8 mouse cellular contexts compared by ENCODE assay signal in genomic region chr15:79440651-79441330, GRCm38 (mm10). TPM values are rescaled to one million over a fixed set of nuclear protein-coding genes. Genes with fewer than 3 reads are reported as not detected.
A peak's percentile ranks its signal among the peaks of the same experiment; 100 is the strongest.
DNase-seq lines count a peak whose midpoint lies in the region; ATAC-seq and TF ChIP-seq lines count a peak whose summit lies in the region.

No protein-coding gene starts in this region.

- H3K4me1 ChIP-seq in embryonic facial prominence, embryonic 12.5 days, result peaks cover 48% of the 10 kb centered on the region
- H3K4me1 ChIP-seq in hindbrain, postnatal 0 days (ENCODE audit: insufficient read depth, low read length), result peaks cover 45% of the 10 kb centered on the region
- peaks cover 23% of the 10 kb centered on the region for H3K4me1 ChIP-seq in midbrain, postnatal 0 days (ENCODE audit: insufficient read depth, low read length)

- H3K9me3 ChIP-seq in embryonic facial prominence, embryonic 12.5 days, result no peaks in the 10 kb centered on the region
- H3K9me3 ChIP-seq in hindbrain, postnatal 0 days (ENCODE audit: low read length), result no peaks in the 10 kb centered on the region
- no peaks in the 10 kb centered on the region for H3K9me3 ChIP-seq in midbrain, postnatal 0 days (ENCODE audit: low read length)

- WGBS in embryonic facial prominence, embryonic 12.5 days, result 17% methylated on average over 11 of the region's 11 CpGs
- WGBS in hindbrain, postnatal 0 days, result 7% methylated on average over 11 of the region's 11 CpGs
- WGBS in midbrain, postnatal 0 days, result 14% methylated on average over 11 of the region's 11 CpGs

- H3K27me3 ChIP-seq in embryonic facial prominence, embryonic 12.5 days, result no peaks in the 10 kb centered on the region; the same call in 1 of the 2 replicates
- H3K27me3 ChIP-seq in hindbrain, postnatal 0 days (ENCODE audit: insufficient read depth, low read length), result no peaks in the 10 kb centered on the region
- no peaks in the 10 kb centered on the region for H3K27me3 ChIP-seq in midbrain, postnatal 0 days (ENCODE audit: insufficient read depth, low read length)

- no peak for TF ChIP-seq CTCF in layer of hippocampus, adult 2 months (conservative IDR thresholded peaks at IDR 0.05)
- TF ChIP-seq CTCF in hindbrain, postnatal 0 days (IDR thresholded peaks at IDR 0.05; ENCODE audit: low read depth), result no peak
- TF ChIP-seq CTCF in midbrain, postnatal 0 days (IDR thresholded peaks at IDR 0.05), result no peak

- peak overlapping the region; percentile 72 for H3K4me3 ChIP-seq in layer of hippocampus, adult 2 months
- H3K4me3 ChIP-seq in embryonic facial prominence, embryonic 12.5 days, result peak overlapping the region; percentile 89
- H3K4me3 ChIP-seq in hindbrain, postnatal 0 days (ENCODE audit: low read length), result peak overlapping the region; percentile 96
- peak overlapping the region; percentile 93 for H3K4me3 ChIP-seq in midbrain, postnatal 0 days (ENCODE audit: low read depth, low read length)

- no peak for ATAC-seq in embryonic facial prominence, embryonic 12.5 days (ENCODE audit: insufficient number of reproducible peaks, insufficient read depth, low FRiP score, low TSS enrichment)
- ATAC-seq in hindbrain, postnatal 0 days, result 0 out of 2 replicates have a peak, but pooled peaks have one; percentile 18
- ATAC-seq in midbrain, postnatal 0 days (ENCODE audit: low FRiP score), result peak; percentile 45; the same call in 1 of the 2 replicates
- ATAC-seq in activated CD4-positive, CD25-positive, alpha-beta regulatory T cell, adult 4 months, result no peak

- peak overlapping the region; percentile 99 for H3K9ac ChIP-seq in embryonic facial prominence, embryonic 12.5 days
- peak overlapping the region; percentile 99 for H3K9ac ChIP-seq in hindbrain, postnatal 0 days (replicated peaks; ENCODE audit: low read length)
- H3K9ac ChIP-seq in midbrain, postnatal 0 days (replicated peaks; ENCODE audit: low read length, poor library complexity, severe bottlenecking), result peak overlapping the region; percentile 98

- intact Hi-C loops in left cerebral cortex, postnatal 25 days (cut with DNase I), result loop anchor here (2.0 kb wide), 1 partner anchor 38 kb away; the partner anchor contains the start of gene Tmem184b

- H3K36me3 ChIP-seq in embryonic facial prominence, embryonic 12.5 days, result peaks cover 31% of the 10 kb centered on the region
- peaks cover 6% of the 10 kb centered on the region; the same call in 1 of the 2 replicates for H3K36me3 ChIP-seq in hindbrain, postnatal 0 days (ENCODE audit: insufficient read depth, low read length)
- H3K36me3 ChIP-seq in midbrain, postnatal 0 days (ENCODE audit: insufficient read depth, low read length), result peaks cover 11% of the 10 kb centered on the region

- peak overlapping the region; percentile 95 for H3K4me2 ChIP-seq in embryonic facial prominence, embryonic 12.5 days (replicated peaks)
- H3K4me2 ChIP-seq in hindbrain, postnatal 0 days (ENCODE audit: low read depth, low read length), result peak overlapping the region; percentile 98
- peak overlapping the region; percentile 98 for H3K4me2 ChIP-seq in midbrain, postnatal 0 days (ENCODE audit: low read depth, low read length, poor library complexity, severe bottlenecking)

- peak overlapping the region; percentile 97 for H3K27ac ChIP-seq in layer of hippocampus, adult 2 months
- H3K27ac ChIP-seq in embryonic facial prominence, embryonic 12.5 days, result peak overlapping the region; percentile 96
- H3K27ac ChIP-seq in hindbrain, postnatal 0 days, result peak overlapping the region; percentile 96
- peak overlapping the region; percentile 90 for H3K27ac ChIP-seq in midbrain, postnatal 0 days (ENCODE audit: low read depth, low read length)

- DNase-seq in layer of hippocampus, adult 2 months (ENCODE audit: low spot score in 2 of 2), result no peak
- no peak for DNase-seq in layer of hippocampus, adult 9-11 months
- no peak for DNase-seq in hindbrain, postnatal 0 days (ENCODE audit: low spot score)
- DNase-seq in midbrain, postnatal 0 days (ENCODE audit: low spot score), result no peak
- no peak for DNase-seq in left cerebral cortex, postnatal 25 days (ENCODE audit: low spot score in 2 of 2)
- DNase-seq in right cerebral cortex, postnatal 36 days (ENCODE audit: low spot score in 2 of 2), result no peak

RNA-seq across cellular contexts. Expression of gene Csnk1e, which starts 14.6 kb away (rescaled TPM):
- total RNA-seq in layer of hippocampus, adult 2 months (2021), result 100 to 1,000 TPM; 104 to 108 TPM
- 148 and 160 TPM in 2 replicates for polyA plus RNA-seq in embryonic facial prominence, embryonic 12.5 days (2016; fragmentation: Nextera tagmentation; extraction: Ambion mirVana)
- total RNA-seq in hindbrain, postnatal 0 days (2014; rRNA removed), result 323 and 374 TPM in 2 replicates
- 158 and 178 TPM in 2 replicates for polyA plus RNA-seq in hindbrain, postnatal 0 days (2015; fragmentation: Nextera tagmentation; extraction: Ambion mirVana)
- total RNA-seq in midbrain, postnatal 0 days (2014; rRNA removed), result 378 and 384 TPM in 2 replicates
- polyA plus RNA-seq in midbrain, postnatal 0 days (2015; fragmentation: Nextera tagmentation; extraction: Ambion mirVana), result 153 and 195 TPM in 2 replicates
- polyA plus RNA-seq in activated CD4-positive, CD25-positive, alpha-beta regulatory T cell, adult 4 months (2017; shearing (Covaris generic)), result 1 to 10 TPM; 5.5 to 5.6 TPM
- total RNA-seq in left cerebral cortex, postnatal 25 days (2021), result 100 to 1,000 TPM; 133 to 141 TPM

RNA-seq across cellular contexts. Expression of gene Tmem184b, which starts 37.4 kb away (rescaled TPM):
- 10 to 100 TPM; 53.6 to 56.0 TPM for total RNA-seq in layer of hippocampus, adult 2 months (2021)
- 61.7 and 63.1 TPM in 2 replicates for polyA plus RNA-seq in embryonic facial prominence, embryonic 12.5 days (2016; fragmentation: Nextera tagmentation; extraction: Ambion mirVana)
- total RNA-seq in hindbrain, postnatal 0 days (2014; rRNA removed), result 72.4 and 113 TPM in 2 replicates
- 26.6 and 31.6 TPM in 2 replicates for polyA plus RNA-seq in hindbrain, postnatal 0 days (2015; fragmentation: Nextera tagmentation; extraction: Ambion mirVana)
- 54.9 and 75.7 TPM in 2 replicates for total RNA-seq in midbrain, postnatal 0 days (2014; rRNA removed)
- 30.1 and 33.3 TPM in 2 replicates for polyA plus RNA-seq in midbrain, postnatal 0 days (2015; fragmentation: Nextera tagmentation; extraction: Ambion mirVana)
- polyA plus RNA-seq in activated CD4-positive, CD25-positive, alpha-beta regulatory T cell, adult 4 months (2017; shearing (Covaris generic)), result 10 to 100 TPM in 1 of 2 experiments, 1 to 10 TPM in 1; 9.3 to 18.1 TPM
- total RNA-seq in left cerebral cortex, postnatal 25 days (2021), result 10 to 100 TPM; 57.2 to 67.5 TPM

Comparison
In these comparisons a context has a peak if more than half of its experiments do, and no peak if none do; other contexts are left out.
1. ATAC-seq: peak in hindbrain, postnatal 0 days (single experiment) and midbrain, postnatal 0 days (single experiment); none in embryonic facial prominence, embryonic 12.5 days (single experiment) and activated CD4-positive, CD25-positive, alpha-beta regulatory T cell, adult 4 months (single experiment).
2. Peak in every context shown above with its lines, with median percentiles within 50 percentile points of each other: H3K27ac ChIP-seq, H3K4me3 ChIP-seq, H3K4me2 ChIP-seq and H3K9ac ChIP-seq.